Mouse (Mus musculus) olfactory bulb, adult 2 months (tissue): ENCODE data around the gene Scnn1a.
"Not testable (repeated sequence)": the region's sequence is repeated elsewhere in the genome, so short reads cannot be mapped to it uniquely, and the experiment has no call there.

ENCODE experiments used
- CTCF ChIP-seq: fragments of 200-500 bp; IDR thresholded peaks from 2 replicates; pipeline ENCODE4 v1.5.1; 2012; ENCODE audit warnings: low read depth, mild to moderate bottlenecking, low read length, moderate library complexity; ENCODE audit not compliant: insufficient read depth
- POLR2A ChIP-seq: fragments of 200-500 bp; IDR thresholded peaks from 2 replicates; pipeline ENCODE4 v1.6.1; 2012; ENCODE audit warnings: mild to moderate bottlenecking, low read depth, low read length, moderate library complexity; ENCODE audit not compliant: insufficient read depth

GRCm38 (mm10) chr6:125304408-125304807 is 16.1 kb upstream of the Scnn1a start:
- not testable (repeated sequence) for TF ChIP-seq CTCF, POLR2A
